Mouse (Mus musculus) olfactory bulb, adult 2 months (tissue): ENCODE measurements at regions not wholly inside any gene's neighbourhood (a gene's known extent, or its start where the extent isn't known, plus 50 kb on each side); places are given as distances from the start of the nearest gene placed in this dataset.

Experiments used
- CTCF ChIP-seq: fragments of 200-500 bp; IDR thresholded peaks from 2 replicates; pipeline ENCODE4 v1.5.1; 2012; ENCODE audit warnings: low read depth, mild to moderate bottlenecking, low read length, moderate library complexity; ENCODE audit not compliant: insufficient read depth
- POLR2A ChIP-seq: fragments of 200-500 bp; IDR thresholded peaks from 2 replicates; pipeline ENCODE4 v1.6.1; 2012; ENCODE audit warnings: mild to moderate bottlenecking, low read depth, low read length, moderate library complexity; ENCODE audit not compliant: insufficient read depth

- TF ChIP-seq CTCF (no peak), POLR2A (no peak)
Observed at GRCm38 (mm10) chr5:84519836-84520235, 102.7 kb upstream of the Epha5 start.
